Mouse (Mus musculus) lung, postnatal 14 days (tissue): ENCODE measurements around the gene Nek9.
"Not testable (repeated sequence)": the region's sequence is repeated elsewhere in the genome, so short reads cannot be mapped to it uniquely, and the experiment has no call there.

Experiments used
- DNase-seq: peaks from one replicate; pipeline ENCODE4 v3.0.0; 2021

Nek9 gene

GRCm38 (mm10) chr12:85288486-85289156, 50.5 kb downstream of the Nek9 start, which contains the start of gene Zc2hc1c:
Zc2hc1c (plus strand) TSS chr12:85288591.
- peak; percentile 91 for DNase-seq

- peak; percentile 37 for DNase-seq
Observed at GRCm38 (mm10) chr12:85287809-85288485, 51.2 kb downstream of the Nek9 start, which contains the start of gene Acyp1. Acyp1 (minus strand) TSS chr12:85288438.

- DNase-seq, result no peak
Observed at GRCm38 (mm10) chr12:85286941-85287340, 52.2 kb downstream of the Nek9 start.

GRCm38 (mm10) chr12:85284996-85285395, 54.2 kb downstream of the Nek9 start:
- no peak for DNase-seq

- DNase-seq, result no peak
Observed at GRCm38 (mm10) chr12:85284331-85284730, 54.8 kb downstream of the Nek9 start.

GRCm38 (mm10) chr12:85281756-85282155, 57.4 kb downstream of the Nek9 start:
- not testable (repeated sequence) for DNase-seq

- no peak for DNase-seq
Observed at GRCm38 (mm10) chr12:85280845-85281651, 58.1 kb downstream of the Nek9 start.

- DNase-seq, result peak; percentile 97
Observed at GRCm38 (mm10) chr12:85280105-85280844, 58.9 kb downstream of the Nek9 start.

- DNase-seq, result no peak
Observed at GRCm38 (mm10) chr12:85279396-85280080, 59.6 kb downstream of the Nek9 start.

GRCm38 (mm10) chr12:85278919-85279318, 60.2 kb downstream of the Nek9 start:
- no peak for DNase-seq

- DNase-seq, result no peak
Observed at GRCm38 (mm10) chr12:85276273-85276672, 62.9 kb downstream of the Nek9 start.

- DNase-seq, result no peak
Observed at GRCm38 (mm10) chr12:85273508-85273907, 65.7 kb downstream of the Nek9 start.

GRCm38 (mm10) chr12:85271843-85272206, 67.3 kb downstream of the Nek9 start:
- DNase-seq, result no peak

- DNase-seq, result no peak
Observed at GRCm38 (mm10) chr12:85271132-85271842, 67.9 kb downstream of the Nek9 start.

GRCm38 (mm10) chr12:85270319-85270718, 68.8 kb downstream of the Nek9 start, which contains the start of gene Mlh3:
Mlh3 (minus strand) TSS chr12:85270599.
- DNase-seq, result peak; percentile 84

- no peak for DNase-seq
Observed at GRCm38 (mm10) chr12:85269821-85270220, 69.3 kb downstream of the Nek9 start.

GRCm38 (mm10) chr12:85266248-85266647, 72.9 kb downstream of the Nek9 start:
- DNase-seq, result no peak

GRCm38 (mm10) chr12:85264940-85265339, 74.2 kb downstream of the Nek9 start:
- no peak for DNase-seq

GRCm38 (mm10) chr12:85264531-85264930, 74.6 kb downstream of the Nek9 start:
- no peak for DNase-seq

- DNase-seq, result no peak
Observed at GRCm38 (mm10) chr12:85263190-85263589, 76.0 kb downstream of the Nek9 start.

- no peak for DNase-seq
Observed at GRCm38 (mm10) chr12:85262489-85262888, 76.7 kb downstream of the Nek9 start.
